Mouse (Mus musculus) spleen, adult 2 months (tissue): ENCODE data around the gene Msgn1. TPM values are rescaled to one million over a fixed set of nuclear protein-coding genes. Genes with fewer than 3 reads are reported as not detected.

Experiments
- DNase-seq, 2 experiments: peaks; one replicate each; pipeline versions ENCODE4 v3.0.0 to v3.0.0-alpha.2; 2012 to 2021; ENCODE audit warnings: low spot score in 2 of 2, low read depth in 1 of 2
- H3K27ac ChIP-seq: fragments of 200-500 bp; 2 replicates; pipeline ENCODE4 v1.5.1; 2012; ENCODE audit warnings: low read length, inconsistent platforms; ENCODE audit not compliant: insufficient read depth
- H3K27me3 ChIP-seq: fragments of 200-500 bp; 2 replicates; pipeline ENCODE4 v1.6.1; 2012; ENCODE audit warnings: mild to moderate bottlenecking, moderate library complexity, low read length, inconsistent platforms; ENCODE audit not compliant: control insufficient read depth, insufficient read depth
- H3K36me3 ChIP-seq: fragments of 200-500 bp; 2 replicates; pipeline ENCODE4 v1.6.1; 2012; ENCODE audit warnings: mild to moderate bottlenecking, low read length, inconsistent platforms; ENCODE audit not compliant: control insufficient read depth, insufficient read depth
- H3K4me1 ChIP-seq: fragments of 200-500 bp; 2 replicates; pipeline ENCODE4 v1.6.1; 2011; ENCODE audit warnings: inconsistent platforms; ENCODE audit not compliant: control insufficient read depth, insufficient read depth, insufficient read length
- H3K4me3 ChIP-seq: fragments of 200-500 bp; 2 replicates; pipeline ENCODE4 v1.5.1; 2011; ENCODE audit warnings: mild to moderate bottlenecking, inconsistent platforms; ENCODE audit not compliant: insufficient read depth, insufficient read length; ENCODE audit errors: extremely low read depth
- CTCF ChIP-seq: fragments of 200-500 bp; IDR thresholded peaks from 2 replicates; pipeline ENCODE4 v1.5.1; 2011; ENCODE audit warnings: mild to moderate bottlenecking, inconsistent platforms; ENCODE audit not compliant: insufficient read depth, insufficient read length, insufficient replicate concordance; ENCODE audit errors: extremely low read depth
- POLR2A ChIP-seq: fragments of 200-500 bp; IDR thresholded peaks from 2 replicates; pipeline ENCODE4 v1.6.1; 2011; ENCODE audit warnings: low read depth, low read length, inconsistent platforms
- WGBS: fragments of 180-500 bp; shearing (Covaris S2); methylation state at CpG from one replicate; pipeline ENCODE4 v1.1.7; 2018; 5-methylcytosine and 5-hydroxymethylcytosine counted together
- polyA plus RNA-seq: library from polyadenylated mRNA; depleted of rRNA; stranded (reverse); fragments of >200 nt; gene quantifications from 2 replicates; pipeline ENCODE4 v1.2.3, GENCODE M21; 2012; rRNA removed

Msgn1 gene
- polyA plus RNA-seq, 1 experiment = 0.26 TPM

GRCm38 (mm10) chr12:11177408-11178394 is 31.1 kb downstream of the Msgn1 start:
- no peaks in the 10 kb centered on the region for H3K36me3 ChIP-seq
- TF ChIP-seq POLR2A = no peak
- no peak for TF ChIP-seq CTCF
- no peak overlapping the region for H3K4me3 ChIP-seq
- no peaks in the 10 kb centered on the region for H3K27me3 ChIP-seq
- no peaks in the 10 kb centered on the region for H3K4me1 ChIP-seq
- DNase-seq = no peak
- 19% methylated on average over 5 of the region's 5 CpGs for WGBS
- H3K27ac ChIP-seq = no peak overlapping the region

DNA sequence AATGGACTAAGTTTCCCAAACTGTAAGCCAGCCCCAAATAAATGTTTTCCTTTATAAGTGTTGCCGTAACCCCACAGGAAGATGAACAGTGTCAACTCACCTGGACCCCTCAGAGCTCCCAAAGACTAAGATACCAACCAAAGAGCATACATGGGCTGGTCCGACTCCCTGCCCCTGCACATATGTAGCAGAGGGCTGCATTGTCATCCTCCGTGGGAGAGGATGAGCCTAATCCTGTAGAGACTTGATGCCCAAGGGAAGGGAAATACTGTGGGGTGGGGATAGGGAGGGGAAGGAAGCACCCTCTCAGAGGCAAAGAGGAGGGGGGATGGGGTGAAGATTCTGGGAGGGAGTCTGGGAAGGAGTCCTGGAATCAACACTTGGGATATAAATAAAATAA is 50.1 kb downstream of the Msgn1 start:
- Histone ChIP-seq H3K4me1 (no peaks in the 10 kb centered on the region), H3K27me3 (no peaks in the 10 kb centered on the region), H3K36me3 (no peaks in the 10 kb centered on the region), H3K27ac (no peak overlapping the region), H3K4me3 (no peak overlapping the region)
- TF ChIP-seq POLR2A (no peak), CTCF (no peak)
- 92% methylated on average over 3 of the region's 3 CpGs for WGBS
- no peak for DNase-seq

Other genes with a start within 250 kb of the Msgn1 start
- 0.33 and 0.45 TPM in 2 replicates for gene Kcns3, start 57.9 kb downstream of the Msgn1 start, polyA plus RNA-seq
- gene Gen1, start 56.8 kb upstream of the Msgn1 start, polyA plus RNA-seq = 0.28 and 0.33 TPM in 2 replicates
- gene Smc6, start 56.9 kb upstream of the Msgn1 start, polyA plus RNA-seq = 3.9 and 9.5 TPM in 2 replicates
- gene Vsnl1, start 227.6 kb upstream of the Msgn1 start, polyA plus RNA-seq = not detected in 2 replicates
- not detected in 2 replicates for gene Rad51ap2, start 247.1 kb upstream of the Msgn1 start, polyA plus RNA-seq